Mouse (Mus musculus): ENCODE measurements around the gene Hmga1b. TPM values are rescaled to one million over a fixed set of nuclear protein-coding genes. Genes with fewer than 3 reads are reported as not detected.
"Not testable (repeated sequence)": the region's sequence is repeated elsewhere in the genome, so short reads cannot be mapped to it uniquely, and the experiment has no call there.

Gene Hmga1b
- polyA plus RNA-seq (2014; fragmentation: Nextera tagmentation; extraction: Ambion mirVana), result 5.3 and 7.3 TPM in 2 replicates

DNA sequence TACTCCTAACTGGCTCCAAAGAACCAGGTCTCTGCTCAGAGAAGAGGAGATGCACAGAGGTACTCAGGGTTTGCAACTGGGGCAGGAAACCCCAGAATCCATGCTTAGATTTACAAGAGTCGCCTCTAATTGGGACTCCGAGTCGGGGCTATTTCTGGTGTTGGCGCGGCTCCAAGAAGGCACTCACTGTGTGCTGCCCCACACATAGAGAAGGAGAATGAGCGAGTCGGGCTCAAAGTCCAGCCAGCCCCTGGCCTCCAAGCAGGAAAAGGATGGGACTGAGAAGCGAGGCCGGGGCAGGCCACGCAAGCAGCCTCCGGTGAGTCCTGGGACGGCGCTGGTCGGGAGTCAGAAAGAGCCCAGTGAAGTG lies at the start of gene Hmga1b:
TSS of gene Hmga1b (plus strand) at position 123 of the 370 bp plus-strand sequence.
- DNase-seq (peak; percentile 34), ATAC-seq (ENCODE audit: insufficient read depth) (peak; percentile 9; the same call in 1 of the 2 replicates)
- H3K9me3 ChIP-seq (ENCODE audit: low read depth, low read length); H3K4me3 ChIP-seq (ENCODE audit: low read depth, low read length); H3K4me1 ChIP-seq (ENCODE audit: insufficient read depth); H3K36me3 ChIP-seq (ENCODE audit: insufficient read depth); H3K27ac ChIP-seq (ENCODE audit: low read depth); H3K9ac ChIP-seq; H3K27me3 ChIP-seq (ENCODE audit: insufficient read depth, low read length): not testable (repeated sequence)
- peak within 1 kb of the TSS; percentile 39 for H3K4me2 ChIP-seq
- 13% methylated on average over 11 of the region's 14 CpGs for WGBS

DNA sequence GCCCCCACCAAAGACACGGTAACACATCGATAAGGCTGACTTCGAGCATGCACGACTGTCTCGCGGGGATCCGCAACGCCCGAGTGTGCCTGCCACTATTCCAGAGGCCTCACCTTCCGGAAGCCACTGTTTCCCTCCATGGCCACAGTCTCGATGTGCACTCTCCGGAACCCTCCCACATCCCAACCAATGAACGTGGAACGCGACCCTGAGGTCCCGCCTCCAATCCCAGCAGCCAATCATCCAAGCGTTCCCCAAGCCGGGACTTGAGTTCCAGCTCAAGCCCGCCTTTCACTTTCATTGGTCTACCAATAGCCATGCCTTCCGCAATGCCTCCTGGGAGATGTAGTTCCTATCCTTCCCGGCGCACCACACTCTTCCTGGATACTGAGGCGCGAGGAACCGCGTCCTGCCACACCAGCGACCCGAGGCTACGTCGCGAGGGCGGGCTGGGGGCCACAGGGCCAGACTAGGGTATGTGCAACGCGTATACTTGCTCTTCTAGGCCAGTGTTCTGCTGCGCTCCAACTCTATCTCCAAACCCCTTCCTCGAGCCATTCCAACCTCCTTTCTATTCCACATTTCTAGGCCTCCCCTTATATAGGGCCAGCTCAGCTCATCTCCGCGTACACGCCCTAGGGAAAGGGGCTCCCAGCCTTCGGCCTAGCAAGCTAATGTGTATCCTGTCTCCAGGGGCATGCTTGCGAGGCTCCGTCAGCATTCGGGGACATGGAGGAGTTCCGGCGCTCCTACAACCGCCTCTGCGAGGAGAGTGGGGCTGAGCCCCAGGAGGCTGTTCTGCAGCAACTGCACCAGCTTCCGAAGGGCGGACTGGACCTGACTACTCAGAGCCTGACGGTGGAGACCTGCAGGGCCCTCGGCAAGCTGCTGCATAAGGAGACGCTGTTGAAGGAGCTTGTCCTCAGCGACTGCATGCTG lies 48.7 kb upstream of the Hmga1b start, which contains the start of the genes Cenpx and Lrrc45:
TSS of gene Cenpx (minus strand) at position 159 of the 939 bp plus-strand sequence.
TSS of gene Lrrc45 (plus strand) at position 346 of the 939 bp plus-strand sequence.
- H3K9me3 ChIP-seq (ENCODE audit: low read depth, low read length), result no peaks in the 10 kb centered on the region
- no peaks in the 10 kb centered on the region for H3K27me3 ChIP-seq (ENCODE audit: insufficient read depth, low read length)
- peak within 1 kb of the TSS; percentile 65 for H3K4me3 ChIP-seq (ENCODE audit: low read depth, low read length)
- ATAC-seq (ENCODE audit: insufficient read depth), result peak; percentile 97
- 0 out of 2 replicates have a peak, but pooled peaks have one; percentile 5 for TF ChIP-seq CTCF (IDR thresholded peaks at IDR 0.05; ENCODE audit: low read depth)
- 2% methylated on average over 53 of the region's 53 CpGs for WGBS
- DNase-seq, result peak; percentile 99
- peak within 1 kb of the TSS; percentile 80 for H3K27ac ChIP-seq (ENCODE audit: low read depth)
- H3K4me1 ChIP-seq (ENCODE audit: insufficient read depth), result peaks cover 7% of the 10 kb centered on the region
- peak within 1 kb of the TSS; percentile 66 for H3K9ac ChIP-seq
- H3K4me2 ChIP-seq, result peak within 1 kb of the TSS; percentile 100
- H3K36me3 ChIP-seq (ENCODE audit: insufficient read depth), result peaks cover 53% of the 10 kb centered on the region

DNA sequence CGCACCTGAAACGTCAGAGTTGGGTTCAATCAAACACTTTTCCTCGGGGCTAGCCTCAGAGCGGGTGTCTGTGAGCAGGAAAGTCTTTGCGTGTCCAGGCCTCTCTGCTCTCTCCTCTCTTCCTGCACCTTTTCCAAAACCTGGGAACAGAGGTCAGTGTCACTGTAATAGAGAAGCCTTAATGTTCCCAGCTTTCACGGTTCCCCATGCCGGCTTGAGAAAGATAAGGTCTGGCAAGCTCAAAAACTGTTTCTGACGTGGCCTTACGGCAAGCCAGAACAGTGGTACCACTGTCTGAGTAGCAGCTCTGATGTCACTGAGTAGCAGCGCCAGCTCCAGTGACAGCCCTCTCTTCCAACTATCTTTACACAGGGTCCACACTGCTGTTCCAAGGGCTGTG lies 48.0 kb upstream of the Hmga1b start:
- peak overlapping the region; percentile 100 for H3K4me2 ChIP-seq
- 34% methylated on average over 10 of the region's 10 CpGs for WGBS
- H3K36me3 ChIP-seq (ENCODE audit: insufficient read depth), result peaks cover 54% of the 10 kb centered on the region
- H3K27ac ChIP-seq (ENCODE audit: low read depth), result no peak overlapping the region
- DNase-seq (no peak), ATAC-seq (ENCODE audit: insufficient read depth) (no peak)
- no peak for TF ChIP-seq CTCF (IDR thresholded peaks at IDR 0.05; ENCODE audit: low read depth)
- peak overlapping the region; percentile 59 for H3K9ac ChIP-seq
- H3K27me3 ChIP-seq (ENCODE audit: insufficient read depth, low read length), result no peaks in the 10 kb centered on the region
- H3K4me1 ChIP-seq (ENCODE audit: insufficient read depth), result peaks cover 7% of the 10 kb centered on the region
- H3K9me3 ChIP-seq (ENCODE audit: low read depth, low read length), result no peaks in the 10 kb centered on the region
- H3K4me3 ChIP-seq (ENCODE audit: low read depth, low read length), result peak overlapping the region; percentile 65

DNA sequence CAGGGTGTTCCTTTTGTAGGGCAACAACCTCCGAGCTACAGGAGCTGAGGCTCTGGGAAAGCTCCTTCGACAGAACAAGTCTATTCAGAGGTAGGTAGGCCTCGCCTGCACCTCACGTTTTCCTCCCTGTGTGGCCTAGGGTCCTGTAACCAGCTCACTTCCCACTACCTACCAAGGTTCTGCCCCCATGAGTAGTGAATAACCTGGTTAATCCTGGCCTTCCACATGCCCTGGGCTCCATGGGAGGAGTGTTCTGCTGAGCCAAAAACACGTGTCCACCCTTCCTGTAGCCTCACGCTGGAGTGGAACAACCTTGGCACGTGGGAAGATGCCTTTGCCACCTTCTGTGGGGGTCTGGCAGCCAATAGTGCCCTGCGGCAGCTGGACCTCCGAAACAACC lies 47.5 kb upstream of the Hmga1b start:
- ATAC-seq (ENCODE audit: insufficient read depth) (no peak), DNase-seq (no peak)
- no peak for TF ChIP-seq CTCF (IDR thresholded peaks at IDR 0.05; ENCODE audit: low read depth)
- 83% methylated on average over 9 of the region's 9 CpGs for WGBS
- Histone ChIP-seq H3K36me3 (ENCODE audit: insufficient read depth) (peaks cover 54% of the 10 kb centered on the region), H3K27ac (ENCODE audit: low read depth) (no peak overlapping the region), H3K4me1 (ENCODE audit: insufficient read depth) (peaks cover 7% of the 10 kb centered on the region), H3K27me3 (ENCODE audit: insufficient read depth, low read length) (no peaks in the 10 kb centered on the region), H3K9ac (no peak overlapping the region), H3K9me3 (ENCODE audit: low read depth, low read length) (no peaks in the 10 kb centered on the region), H3K4me2 (peak overlapping the region; percentile 100; the same call in 1 of the 2 replicates), H3K4me3 (ENCODE audit: low read depth, low read length) (0 out of 2 replicates have a peak overlapping the region, but pooled peaks have one; percentile 65)

DNA sequence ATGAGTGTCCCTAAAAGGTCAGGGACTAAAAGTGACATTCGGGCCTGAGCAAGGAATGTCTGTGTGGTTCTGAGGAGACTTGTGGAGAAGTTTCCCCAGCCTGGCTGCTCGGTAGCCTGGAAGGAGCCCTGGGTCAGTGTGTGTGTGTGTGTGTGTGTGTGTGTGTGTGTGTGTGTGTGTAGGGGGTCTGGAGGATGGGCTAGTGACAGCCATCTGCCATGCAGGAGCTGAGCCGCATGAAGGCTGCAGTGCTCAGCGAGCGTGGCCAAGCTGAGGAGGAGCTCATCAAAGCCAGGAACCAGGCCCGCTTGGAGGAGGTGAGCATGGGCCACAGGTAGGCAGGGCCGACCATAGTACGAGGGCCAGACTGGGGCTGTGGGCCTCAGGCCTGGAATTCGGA lies 43.4 kb upstream of the Hmga1b start:
- no peak for TF ChIP-seq CTCF (IDR thresholded peaks at IDR 0.05; ENCODE audit: low read depth)
- WGBS, result 86% methylated on average over 9 of the region's 9 CpGs
- DNase-seq, result no peak
- Histone ChIP-seq H3K9ac (no peak overlapping the region), H3K27ac (ENCODE audit: low read depth) (no peak overlapping the region), H3K4me2 (no peak overlapping the region), H3K4me3 (ENCODE audit: low read depth, low read length) (no peak overlapping the region), H3K4me1 (ENCODE audit: insufficient read depth) (peaks cover 9% of the 10 kb centered on the region), H3K27me3 (ENCODE audit: insufficient read depth, low read length) (no peaks in the 10 kb centered on the region), H3K9me3 (ENCODE audit: low read depth, low read length) (no peaks in the 10 kb centered on the region), H3K36me3 (ENCODE audit: insufficient read depth) (peaks cover 41% of the 10 kb centered on the region)
- ATAC-seq (ENCODE audit: insufficient read depth), result no peak

DNA sequence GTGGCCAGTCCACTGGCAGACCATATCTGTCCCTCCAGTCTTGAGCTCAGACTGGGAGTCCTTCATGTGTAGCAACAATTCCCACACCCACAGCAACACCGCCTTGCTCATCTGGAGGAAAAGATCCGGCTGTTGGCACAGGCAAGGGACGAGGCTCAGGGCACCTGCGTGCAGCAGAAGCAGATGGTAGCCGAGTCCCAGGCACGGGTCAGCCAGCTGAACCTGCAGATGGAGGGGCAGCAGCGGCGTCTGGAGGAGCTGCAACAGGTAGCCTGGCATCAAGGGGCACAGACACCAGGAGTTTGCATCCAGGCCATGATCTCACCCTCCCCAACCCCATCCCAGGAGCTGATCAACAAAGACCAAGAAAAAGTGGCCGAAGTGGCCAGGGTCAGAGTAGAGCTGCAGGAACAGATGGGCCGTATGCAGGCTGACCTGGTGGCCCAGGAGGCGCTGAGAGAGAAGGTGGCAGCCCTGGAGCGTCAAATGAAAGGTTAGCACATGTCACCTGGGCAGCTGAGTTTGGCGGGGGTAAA lies 42.7 kb upstream of the Hmga1b start:
- Histone ChIP-seq H3K9me3 (ENCODE audit: low read depth, low read length) (no peaks in the 10 kb centered on the region), H3K4me2 (no peak overlapping the region), H3K4me1 (ENCODE audit: insufficient read depth) (0 out of 2 replicates have a peak, but pooled peaks cover 3% of the 10 kb centered on the region), H3K27me3 (ENCODE audit: insufficient read depth, low read length) (no peaks in the 10 kb centered on the region), H3K27ac (ENCODE audit: low read depth) (no peak overlapping the region), H3K9ac (no peak overlapping the region), H3K36me3 (ENCODE audit: insufficient read depth) (peaks cover 41% of the 10 kb centered on the region), H3K4me3 (ENCODE audit: low read depth, low read length) (no peak overlapping the region)
- ATAC-seq (ENCODE audit: insufficient read depth), result no peak
- WGBS, result 82% methylated on average over 13 of the region's 13 CpGs
- TF ChIP-seq CTCF (IDR thresholded peaks at IDR 0.05; ENCODE audit: low read depth), result no peak
- no peak for DNase-seq

DNA sequence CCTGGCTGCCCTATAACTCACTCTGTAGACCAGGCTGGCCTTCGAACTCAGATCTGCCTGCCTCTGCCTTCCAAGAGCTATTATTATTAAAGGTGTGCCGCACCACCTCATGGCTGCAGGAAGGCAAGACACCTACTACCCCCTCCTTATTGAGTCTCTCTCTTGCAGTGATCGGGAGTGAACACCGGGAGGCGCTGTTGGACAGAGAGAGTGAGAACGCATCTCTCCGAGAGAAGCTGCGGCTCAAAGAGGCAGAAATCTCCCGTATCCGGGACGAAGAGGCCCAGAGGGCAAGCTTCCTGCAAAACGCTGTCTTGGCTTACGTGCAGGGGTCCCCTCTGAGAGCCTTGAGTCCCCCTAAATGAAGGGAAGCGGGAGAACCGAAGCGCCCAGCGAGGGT lies 42.1 kb upstream of the Hmga1b start:
- TF ChIP-seq CTCF (IDR thresholded peaks at IDR 0.05; ENCODE audit: low read depth), result peak; percentile 94
- Histone ChIP-seq H3K4me2 (peak overlapping the region; percentile 99), H3K4me3 (ENCODE audit: low read depth, low read length) (peak overlapping the region; percentile 61), H3K9ac (peak overlapping the region; percentile 68), H3K9me3 (ENCODE audit: low read depth, low read length) (no peaks in the 10 kb centered on the region), H3K36me3 (ENCODE audit: insufficient read depth) (peaks cover 40% of the 10 kb centered on the region), H3K27ac (ENCODE audit: low read depth) (no peak overlapping the region), H3K4me1 (ENCODE audit: insufficient read depth) (0 out of 2 replicates have a peak, but pooled peaks cover 3% of the 10 kb centered on the region), H3K27me3 (ENCODE audit: insufficient read depth, low read length) (no peaks in the 10 kb centered on the region)
- 11% methylated on average over 17 of the region's 17 CpGs for WGBS
- ATAC-seq (ENCODE audit: insufficient read depth), result peak; percentile 7; the same call in 1 of the 2 replicates
- peak; percentile 95 for DNase-seq

All from lung, embryonic 14.5 days (tissue).